Mouse (Mus musculus): ENCODE measurements around the gene Catsper3. TPM values are rescaled to one million over a fixed set of nuclear protein-coding genes. Genes with fewer than 3 reads are reported as not detected.

Gene Catsper3
- total and polyA plus RNA-seq, 3 experiments, result not detected

DNA sequence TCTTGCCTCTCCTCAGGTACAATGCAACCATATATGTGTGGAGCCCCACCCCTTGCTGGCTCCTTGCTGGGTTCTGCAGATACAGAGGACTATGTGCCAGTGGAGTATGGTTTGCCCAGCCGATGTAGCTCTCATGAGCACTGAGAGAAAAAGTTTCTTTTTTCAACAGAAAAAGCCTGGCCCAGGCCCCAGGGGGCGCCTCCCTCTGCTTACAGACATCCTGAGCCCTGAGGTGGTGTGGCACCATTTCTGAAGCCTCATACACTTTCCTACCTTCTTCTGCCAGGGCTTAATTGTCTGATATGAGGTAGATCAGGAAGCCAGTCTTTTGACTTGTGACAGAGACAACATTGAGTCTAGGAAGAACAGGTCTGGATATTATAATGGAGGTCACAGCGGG is 67.8 kb downstream of the Catsper3 start:
- Histone ChIP-seq H3K36me3 (replicated peaks) (no peaks in the 10 kb centered on the region), H3K9me3 (replicated peaks) (no peaks in the 10 kb centered on the region), H3K27me3 (ENCODE audit: insufficient read depth, low read length) (peaks cover 3% of the 10 kb centered on the region; the same call in 1 of the 2 replicates), H3K4me3 (ENCODE audit: low read depth, low read length) (no peak overlapping the region), H3K4me1 (ENCODE audit: insufficient read depth, low read depth, low read length) (no peaks in the 10 kb centered on the region)
- no peak for TF ChIP-seq CTCF (IDR thresholded peaks at IDR 0.05; ENCODE audit: low read depth, low read length)
- no peak for TF ChIP-seq GATA1 (IDR thresholded peaks at IDR 0.05; ENCODE audit: borderline replicate concordance, low read length)
- TF ChIP-seq GATA2 (IDR thresholded peaks at IDR 0.05; ENCODE audit: borderline replicate concordance, low read depth, low read length), result no peak
- TF ChIP-seq TAL1 (conservative IDR thresholded peaks at IDR 0.05; ENCODE audit: low read depth, low read length), result no peak
- no peak for TF ChIP-seq POLR2AphosphoS5 (IDR thresholded peaks at IDR 0.05; ENCODE audit: insufficient replicate concordance, low read depth, low read length)
- DNase-seq (ENCODE audit: low spot score) (no peak), ATAC-seq (ENCODE audit: extremely low read depth, insufficient number of reproducible peaks, low FRiP score, poor library complexity, severe bottlenecking) (no peak)

DNA sequence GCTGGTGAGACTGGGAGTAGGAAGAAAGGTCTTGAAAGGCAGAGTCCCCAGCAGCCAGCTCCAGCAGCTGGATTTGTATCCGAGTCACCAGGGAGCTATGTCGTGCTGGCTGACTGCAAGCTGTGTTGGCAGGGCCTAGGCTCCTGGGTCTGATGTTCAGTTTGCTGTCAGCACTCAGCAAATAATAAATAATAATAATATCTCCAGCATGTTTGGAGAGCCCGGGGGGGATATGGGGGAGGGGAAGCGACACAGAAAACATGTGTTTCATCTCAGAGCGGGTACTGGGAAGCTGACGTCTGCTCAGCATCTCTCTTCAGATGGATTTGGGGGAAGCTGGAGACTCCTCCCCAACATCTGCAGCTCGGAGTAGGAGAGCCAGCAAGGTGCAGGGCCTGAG is 71.4 kb downstream of the Catsper3 start:
- no peaks in the 10 kb centered on the region for H3K9me3 ChIP-seq (replicated peaks)
- TF ChIP-seq GATA2 (IDR thresholded peaks at IDR 0.05; ENCODE audit: borderline replicate concordance, low read depth, low read length), result no peak
- TF ChIP-seq CTCF (IDR thresholded peaks at IDR 0.05; ENCODE audit: low read depth, low read length), result no peak
- TF ChIP-seq GATA1 (IDR thresholded peaks at IDR 0.05; ENCODE audit: borderline replicate concordance, low read length), result no peak
- no peak for ATAC-seq (ENCODE audit: extremely low read depth, insufficient number of reproducible peaks, low FRiP score, poor library complexity, severe bottlenecking)
- no peak for DNase-seq (ENCODE audit: low spot score)
- H3K27me3 ChIP-seq (ENCODE audit: insufficient read depth, low read length), result peaks cover 2% of the 10 kb centered on the region; the same call in 1 of the 2 replicates
- H3K4me3 ChIP-seq (ENCODE audit: low read depth, low read length), result no peak overlapping the region
- no peaks in the 10 kb centered on the region for H3K4me1 ChIP-seq (ENCODE audit: insufficient read depth, low read depth, low read length)
- no peaks in the 10 kb centered on the region for H3K36me3 ChIP-seq (replicated peaks)

DNA sequence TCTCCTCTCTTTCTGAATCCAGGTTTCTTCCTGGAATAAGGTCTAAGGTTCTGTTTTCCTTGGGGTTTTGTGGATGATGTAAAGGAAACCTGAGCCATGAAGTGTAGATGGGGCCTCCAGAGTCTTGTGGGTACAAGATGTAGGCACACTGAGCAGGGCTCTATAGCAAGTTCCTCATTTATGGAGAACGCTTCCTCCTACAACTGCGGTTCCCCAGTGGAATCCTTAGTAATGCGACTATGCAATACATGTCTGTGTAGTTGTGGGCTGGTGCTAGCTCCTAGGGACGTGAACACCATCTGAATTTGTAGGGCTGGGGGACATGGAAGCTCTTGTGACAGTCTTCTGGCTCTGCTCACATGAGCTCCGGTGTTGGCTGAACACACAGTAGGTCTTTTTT is 74.1 kb downstream of the Catsper3 start:
- no peak overlapping the region for H3K4me3 ChIP-seq (ENCODE audit: low read depth, low read length)
- no peaks in the 10 kb centered on the region for H3K4me1 ChIP-seq (ENCODE audit: insufficient read depth, low read depth, low read length)
- no peak for TF ChIP-seq GATA2 (IDR thresholded peaks at IDR 0.05; ENCODE audit: borderline replicate concordance, low read depth, low read length)
- TF ChIP-seq CTCF (IDR thresholded peaks at IDR 0.05; ENCODE audit: low read depth, low read length), result no peak
- no peak for TF ChIP-seq GATA1 (IDR thresholded peaks at IDR 0.05; ENCODE audit: borderline replicate concordance, low read length)
- TF ChIP-seq TAL1 (conservative IDR thresholded peaks at IDR 0.05; ENCODE audit: low read depth, low read length), result no peak
- TF ChIP-seq POLR2AphosphoS5 (IDR thresholded peaks at IDR 0.05; ENCODE audit: insufficient replicate concordance, low read depth, low read length), result no peak
- no peak for DNase-seq (ENCODE audit: low spot score)
- H3K36me3 ChIP-seq (replicated peaks), result no peaks in the 10 kb centered on the region
- no peak for ATAC-seq (ENCODE audit: extremely low read depth, insufficient number of reproducible peaks, low FRiP score, poor library complexity, severe bottlenecking)
- H3K27me3 ChIP-seq (ENCODE audit: insufficient read depth, low read length), result no peaks in the 10 kb centered on the region; the same call in 1 of the 2 replicates
- H3K9me3 ChIP-seq (replicated peaks), result no peaks in the 10 kb centered on the region

Other genes with a start within 250 kb of the Catsper3 start
- gene Ddx41, start 247.9 kb upstream of the Catsper3 start, total RNA-seq (2014; fragmentation: Nextera tagmentation), result 51.5 and 60.8 TPM in 2 replicates
- 59.1 and 67.7 TPM in 2 replicates for gene Ddx41, start 247.9 kb upstream of the Catsper3 start, total RNA-seq (2017)
- gene Ddx41, start 247.9 kb upstream of the Catsper3 start, polyA plus RNA-seq (2012), result 101 and 104 TPM in 2 replicates
- gene Fam193b, start 213.4 kb upstream of the Catsper3 start, total RNA-seq (2014; fragmentation: Nextera tagmentation), result 54.4 and 65.4 TPM in 2 replicates
- gene Fam193b, start 213.4 kb upstream of the Catsper3 start, total RNA-seq (2017), result 23.3 and 25.8 TPM in 2 replicates
- gene Fam193b, start 213.4 kb upstream of the Catsper3 start, polyA plus RNA-seq (2012), result 57.3 and 68.0 TPM in 2 replicates
- 46.5 and 56.7 TPM in 2 replicates for gene Tmed9, start 210.8 kb upstream of the Catsper3 start, total RNA-seq (2014; fragmentation: Nextera tagmentation)
- gene Tmed9, start 210.8 kb upstream of the Catsper3 start, total RNA-seq (2017), result 100 and 102 TPM in 2 replicates
- 149 and 172 TPM in 2 replicates for gene Tmed9, start 210.8 kb upstream of the Catsper3 start, polyA plus RNA-seq (2012)
- gene B4galt7, start 184.7 kb upstream of the Catsper3 start, total RNA-seq (2014; fragmentation: Nextera tagmentation), result 7.4 and 10.6 TPM in 2 replicates
- 16.7 and 17.6 TPM in 2 replicates for gene B4galt7, start 184.7 kb upstream of the Catsper3 start, total RNA-seq (2017)
- gene B4galt7, start 184.7 kb upstream of the Catsper3 start, polyA plus RNA-seq (2012), result 15.2 and 15.4 TPM in 2 replicates
- gene Caml, start 161.6 kb upstream of the Catsper3 start, total RNA-seq (2014; fragmentation: Nextera tagmentation), result 27.2 and 27.4 TPM in 2 replicates
- gene Caml, start 161.6 kb upstream of the Catsper3 start, total RNA-seq (2017), result 33.8 and 37.2 TPM in 2 replicates
- gene Caml, start 161.6 kb upstream of the Catsper3 start, polyA plus RNA-seq (2012), result 24.5 and 25.2 TPM in 2 replicates
- 86.6 and 93.9 TPM in 2 replicates for gene Ddx46, start 149.5 kb upstream of the Catsper3 start, total RNA-seq (2014; fragmentation: Nextera tagmentation)
- gene Ddx46, start 149.5 kb upstream of the Catsper3 start, total RNA-seq (2017), result 92.4 and 129 TPM in 2 replicates
- gene Ddx46, start 149.5 kb upstream of the Catsper3 start, polyA plus RNA-seq (2012), result 29.9 and 38.6 TPM in 2 replicates
- gene B230219D22Rik, start 91.4 kb upstream of the Catsper3 start, total RNA-seq (2014; fragmentation: Nextera tagmentation), result 84.0 and 88.9 TPM in 2 replicates
- 58.4 and 64.2 TPM in 2 replicates for gene B230219D22Rik, start 91.4 kb upstream of the Catsper3 start, total RNA-seq (2017)
- gene B230219D22Rik, start 91.4 kb upstream of the Catsper3 start, polyA plus RNA-seq (2012), result 20.3 and 28.2 TPM in 2 replicates
- gene Txndc15, start 69.9 kb upstream of the Catsper3 start, total RNA-seq (2014; fragmentation: Nextera tagmentation), result 14.0 and 15.0 TPM in 2 replicates
- 36.8 and 43.6 TPM in 2 replicates for gene Txndc15, start 69.9 kb upstream of the Catsper3 start, total RNA-seq (2017)
- gene Txndc15, start 69.9 kb upstream of the Catsper3 start, polyA plus RNA-seq (2012), result 11.6 and 14.0 TPM in 2 replicates
- gene Pcbd2, start 57.2 kb upstream of the Catsper3 start, total RNA-seq (2014; fragmentation: Nextera tagmentation), result 13.1 and 19.2 TPM in 2 replicates
- gene Pcbd2, start 57.2 kb upstream of the Catsper3 start, total RNA-seq (2017), result 30.3 and 30.9 TPM in 2 replicates
- 43.4 and 59.1 TPM in 2 replicates for gene Pcbd2, start 57.2 kb upstream of the Catsper3 start, polyA plus RNA-seq (2012)
- not detected in 2 replicates for gene Pitx1, start 51.6 kb downstream of the Catsper3 start, total RNA-seq (2014; fragmentation: Nextera tagmentation)
- gene Pitx1, start 51.6 kb downstream of the Catsper3 start, total RNA-seq (2017), result not detected in 2 replicates
- not detected in 2 replicates for gene Pitx1, start 51.6 kb downstream of the Catsper3 start, polyA plus RNA-seq (2012)